Mouse (Mus musculus): ENCODE measurements around the gene Hand1. TPM values are rescaled to one million over a fixed set of nuclear protein-coding genes. Genes with fewer than 3 reads are reported as not detected.

Gene Hand1
- polyA plus RNA-seq (2015; fragmentation: Nextera tagmentation; extraction: Ambion mirVana): 0.07 TPM in 1 of 2 replicates, not detected in the other

DNA sequence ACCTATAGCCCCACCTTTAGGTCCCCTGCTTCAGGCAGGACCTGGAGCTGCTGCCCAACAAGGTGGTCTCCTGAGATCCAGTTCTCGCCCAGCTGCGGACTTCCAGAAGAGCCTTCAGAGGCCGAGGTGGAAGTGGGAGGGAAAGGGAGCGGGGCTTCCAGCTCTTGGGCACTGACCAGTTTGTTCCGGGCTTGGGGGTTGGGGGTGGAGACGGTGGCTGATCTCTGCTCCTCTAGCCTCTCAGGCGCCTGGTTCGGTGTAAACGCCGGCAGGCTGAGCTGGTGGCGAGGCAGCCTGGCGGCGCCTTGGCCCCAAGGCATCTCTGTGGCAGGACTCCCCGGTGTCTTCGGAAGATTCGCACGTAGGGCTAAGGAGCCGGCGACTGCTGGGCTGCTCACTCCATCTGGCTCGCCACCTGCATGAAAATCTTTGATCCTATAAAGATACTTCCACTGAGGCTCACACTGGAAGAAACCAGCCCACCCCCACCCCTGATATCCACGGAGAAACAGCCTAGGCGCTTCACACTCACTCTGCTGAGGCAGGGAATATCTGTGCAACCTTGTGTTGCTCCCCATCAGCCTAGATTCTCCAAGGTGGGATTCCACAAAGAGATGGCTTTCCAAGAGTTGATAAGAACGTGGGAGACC, at the start of gene Hand1:
Gene Hand1, minus strand, starts transcription at position 267 of the 650 bp plus-strand sequence.
- H3K9ac ChIP-seq (replicated peaks): no peak within 1 kb of the TSS
- no peak for ATAC-seq
- peaks cover 96% of the 10 kb centered on the region for H3K27me3 ChIP-seq (ENCODE audit: insufficient read depth, low read length)
- H3K27ac ChIP-seq (ENCODE audit: low read depth): no peak within 1 kb of the TSS
- peaks cover 5% of the 10 kb centered on the region for H3K4me1 ChIP-seq (ENCODE audit: insufficient read depth)
- no peak within 1 kb of the TSS for H3K4me2 ChIP-seq (ENCODE audit: low read depth, low read length)
- DNase-seq: no peak
- no peak within 1 kb of the TSS for H3K4me3 ChIP-seq (ENCODE audit: low read depth, low read length)
- no peaks in the 10 kb centered on the region for H3K9me3 ChIP-seq (ENCODE audit: low read length)
- H3K36me3 ChIP-seq (replicated peaks; ENCODE audit: insufficient read depth, low read length): no peaks in the 10 kb centered on the region
- TF ChIP-seq CTCF (IDR thresholded peaks at IDR 0.05; ENCODE audit: low read depth) (no peak), EP300 (IDR thresholded peaks at IDR 0.05; ENCODE audit: low read depth) (no peak)
- 11% methylated on average over 23 of the region's 23 CpGs for WGBS (ENCODE audit: insufficient replicate concordance)

DNA sequence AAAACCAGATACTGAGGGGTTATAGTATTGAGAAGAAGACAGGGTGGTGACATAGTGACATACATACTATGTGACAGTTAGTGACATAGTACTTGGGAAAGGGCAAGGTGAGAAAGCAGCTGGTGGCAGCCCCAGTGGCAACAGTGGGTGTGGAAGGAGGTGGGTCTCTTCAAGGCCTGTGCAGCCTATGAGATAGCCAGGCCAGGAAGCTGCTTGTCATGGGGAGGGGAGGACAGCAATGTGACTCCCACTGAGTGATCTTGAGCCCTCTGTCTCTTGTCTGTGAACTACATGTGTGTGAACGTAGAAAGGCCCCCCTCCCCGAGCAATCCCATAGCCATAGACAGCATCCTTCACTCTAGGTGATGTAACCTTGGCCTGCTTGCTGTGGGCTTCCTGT, 43.5 kb upstream of the Hand1 start:
- no peak overlapping the region for H3K27ac ChIP-seq (ENCODE audit: low read depth)
- no peak overlapping the region for H3K4me3 ChIP-seq (ENCODE audit: low read depth, low read length)
- H3K9ac ChIP-seq (replicated peaks): no peak overlapping the region
- TF ChIP-seq CTCF (IDR thresholded peaks at IDR 0.05; ENCODE audit: low read depth) (no peak), EP300 (IDR thresholded peaks at IDR 0.05; ENCODE audit: low read depth) (no peak)
- H3K4me2 ChIP-seq (ENCODE audit: low read depth, low read length): no peak overlapping the region
- ATAC-seq (no peak), DNase-seq (no peak)
- no peaks in the 10 kb centered on the region for H3K9me3 ChIP-seq (ENCODE audit: low read length)
- no peaks in the 10 kb centered on the region for H3K4me1 ChIP-seq (ENCODE audit: insufficient read depth)
- H3K27me3 ChIP-seq (ENCODE audit: insufficient read depth, low read length): no peaks in the 10 kb centered on the region
- no peaks in the 10 kb centered on the region for H3K36me3 ChIP-seq (replicated peaks; ENCODE audit: insufficient read depth, low read length)
- WGBS (ENCODE audit: insufficient replicate concordance): 69% methylated on average over 2 of the region's 2 CpGs

- 30% methylated on average over 3 of the region's 3 CpGs for WGBS (ENCODE audit: insufficient replicate concordance)
- Histone ChIP-seq H3K9ac (replicated peaks) (no peak overlapping the region), H3K9me3 (ENCODE audit: low read length) (no peaks in the 10 kb centered on the region)
Observed at GRCm38 (mm10) chr11:57873014-57873413, 40.4 kb upstream of the Hand1 start.

DNA sequence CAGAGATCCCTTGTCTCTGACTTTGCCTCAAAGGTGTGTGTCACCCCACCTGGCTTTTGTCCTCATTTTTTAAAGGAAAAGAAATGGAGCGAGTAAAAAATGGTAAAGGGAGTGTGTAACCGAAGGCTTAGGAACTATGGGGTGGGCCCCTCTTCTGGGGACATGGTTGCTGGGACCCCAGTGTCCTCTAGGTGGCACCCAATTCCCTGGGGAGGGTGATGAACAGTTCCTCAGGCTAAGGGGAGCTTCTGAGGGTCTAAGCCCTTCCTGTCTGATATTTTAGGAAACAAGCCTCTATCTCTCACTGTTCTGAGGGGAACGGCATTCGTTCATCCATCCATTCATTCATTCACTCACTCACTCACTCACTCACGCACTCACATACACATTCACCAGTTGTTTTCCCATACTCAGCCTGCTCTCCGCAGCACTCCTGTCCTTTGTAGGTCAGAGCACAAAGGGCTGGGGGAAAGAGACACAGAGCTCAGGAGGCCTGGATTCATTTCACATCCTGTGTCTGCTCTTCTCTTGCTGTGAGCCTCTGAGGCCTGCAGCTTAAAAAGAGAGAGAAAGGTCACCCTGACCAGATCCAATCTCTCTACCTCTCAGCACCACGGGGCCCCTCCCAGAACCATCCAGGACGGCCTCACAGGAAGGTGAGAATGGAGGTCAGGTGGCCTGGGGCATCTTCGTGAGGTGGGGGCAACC, 36.3 kb upstream of the Hand1 start:
- H3K9me3 ChIP-seq (ENCODE audit: low read length): no peaks in the 10 kb centered on the region
- no peaks in the 10 kb centered on the region for H3K4me1 ChIP-seq (ENCODE audit: insufficient read depth)
- no peak overlapping the region for H3K27ac ChIP-seq (ENCODE audit: low read depth)
- H3K4me2 ChIP-seq (ENCODE audit: low read depth, low read length): no peak overlapping the region
- ATAC-seq: no peak
- TF ChIP-seq CTCF (IDR thresholded peaks at IDR 0.05; ENCODE audit: low read depth) (peak; percentile 67), EP300 (IDR thresholded peaks at IDR 0.05; ENCODE audit: low read depth) (no peak)
- peaks cover 3% of the 10 kb centered on the region for H3K27me3 ChIP-seq (ENCODE audit: insufficient read depth, low read length)
- no peak overlapping the region for H3K9ac ChIP-seq (replicated peaks)
- 36% methylated on average over 9 of the region's 9 CpGs for WGBS (ENCODE audit: insufficient replicate concordance)
- DNase-seq: peak; percentile 37
- no peaks in the 10 kb centered on the region for H3K36me3 ChIP-seq (replicated peaks; ENCODE audit: insufficient read depth, low read length)
- H3K4me3 ChIP-seq (ENCODE audit: low read depth, low read length): no peak overlapping the region

More at GRCm38 (mm10) chr11:57873014-57873413, 40.4 kb upstream of the Hand1 start:
- Histone ChIP-seq H3K36me3 (replicated peaks; ENCODE audit: insufficient read depth, low read length) (no peaks in the 10 kb centered on the region), H3K27ac (ENCODE audit: low read depth) (no peak overlapping the region), H3K4me2 (ENCODE audit: low read depth, low read length) (no peak overlapping the region), H3K27me3 (ENCODE audit: insufficient read depth, low read length) (no peaks in the 10 kb centered on the region), H3K4me3 (ENCODE audit: low read depth, low read length) (no peak overlapping the region), H3K4me1 (ENCODE audit: insufficient read depth) (no peaks in the 10 kb centered on the region)
- TF ChIP-seq CTCF (IDR thresholded peaks at IDR 0.05; ENCODE audit: low read depth) (no peak), EP300 (IDR thresholded peaks at IDR 0.05; ENCODE audit: low read depth) (no peak)
- ATAC-seq: peak; percentile 57
- DNase-seq: peak; percentile 40

DNA sequence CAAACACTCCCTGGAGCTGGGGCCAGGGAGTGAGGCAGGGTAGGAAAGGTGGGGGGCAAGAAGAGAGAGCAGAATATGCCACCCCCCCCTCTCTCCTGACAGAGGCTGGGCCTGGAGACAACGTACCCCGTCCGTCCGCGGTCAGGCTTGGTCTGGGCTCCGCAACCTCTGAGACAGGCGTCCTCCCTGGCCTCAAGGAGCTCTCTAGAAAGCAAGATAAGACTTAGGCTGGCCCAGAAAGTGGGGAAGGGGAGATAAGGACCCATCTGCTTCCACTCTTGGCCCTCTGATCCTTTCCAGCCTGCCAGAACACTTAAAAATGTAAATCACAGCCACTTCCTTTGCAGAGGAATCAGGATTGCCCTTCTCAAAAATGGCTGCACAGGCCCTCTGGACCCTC, 33.8 kb upstream of the Hand1 start:
- DNase-seq: no peak
- TF ChIP-seq CTCF (IDR thresholded peaks at IDR 0.05; ENCODE audit: low read depth): no peak
- no peak for TF ChIP-seq EP300 (IDR thresholded peaks at IDR 0.05; ENCODE audit: low read depth)
- H3K4me2 ChIP-seq (ENCODE audit: low read depth, low read length): no peak overlapping the region
- no peak overlapping the region for H3K4me3 ChIP-seq (ENCODE audit: low read depth, low read length)
- no peak for ATAC-seq
- H3K4me1 ChIP-seq (ENCODE audit: insufficient read depth): no peaks in the 10 kb centered on the region
- 20% methylated on average over 7 of the region's 7 CpGs for WGBS (ENCODE audit: insufficient replicate concordance)
- H3K27ac ChIP-seq (ENCODE audit: low read depth): no peak overlapping the region
- no peaks in the 10 kb centered on the region for H3K36me3 ChIP-seq (replicated peaks; ENCODE audit: insufficient read depth, low read length)
- H3K9me3 ChIP-seq (ENCODE audit: low read length): no peaks in the 10 kb centered on the region
- H3K27me3 ChIP-seq (ENCODE audit: insufficient read depth, low read length): peaks cover 3% of the 10 kb centered on the region
- no peak overlapping the region for H3K9ac ChIP-seq (replicated peaks)

GRCm38 (mm10) chr11:57864577-57864976, 32.0 kb upstream of the Hand1 start:
- WGBS (ENCODE audit: insufficient replicate concordance): 19% methylated on average over 7 of the region's 8 CpGs
- ATAC-seq (no peak), DNase-seq (no peak)
- no peak for TF ChIP-seq CTCF (IDR thresholded peaks at IDR 0.05; ENCODE audit: low read depth)
- TF ChIP-seq EP300 (IDR thresholded peaks at IDR 0.05; ENCODE audit: low read depth): no peak
- Histone ChIP-seq H3K9me3 (ENCODE audit: low read length) (no peaks in the 10 kb centered on the region), H3K4me1 (ENCODE audit: insufficient read depth) (no peaks in the 10 kb centered on the region), H3K27me3 (ENCODE audit: insufficient read depth, low read length) (peaks cover 3% of the 10 kb centered on the region), H3K4me3 (ENCODE audit: low read depth, low read length) (no peak overlapping the region), H3K27ac (ENCODE audit: low read depth) (no peak overlapping the region), H3K36me3 (replicated peaks; ENCODE audit: insufficient read depth, low read length) (no peaks in the 10 kb centered on the region), H3K9ac (replicated peaks) (no peak overlapping the region), H3K4me2 (ENCODE audit: low read depth, low read length) (no peak overlapping the region)

Data from liver, postnatal 0 days (tissue).